7 mouse cellular contexts compared by ENCODE assay signal in the genomic region with DNA sequence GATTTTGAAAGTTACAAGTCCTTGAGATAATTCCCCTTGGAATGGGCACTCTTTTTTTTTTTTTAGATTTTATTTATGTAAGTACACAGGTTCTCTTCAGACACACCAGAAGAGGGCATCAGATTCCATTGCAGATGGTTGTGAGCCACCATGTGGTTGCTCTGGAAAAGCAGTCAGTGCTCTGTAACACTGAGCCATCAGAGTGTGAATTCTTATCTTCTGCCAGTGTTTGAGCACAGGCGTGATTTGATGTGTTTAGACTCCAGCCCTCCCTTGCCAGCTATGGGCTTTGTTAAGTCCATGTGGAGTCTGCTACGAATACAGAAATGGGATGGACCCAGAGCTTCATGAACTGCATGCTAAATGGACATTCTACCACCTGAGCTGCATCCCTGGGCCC. TPM values are rescaled to one million over a fixed set of nuclear protein-coding genes. Genes with fewer than 3 reads are reported as not detected.
DNase-seq lines count a peak whose midpoint lies in the region; ATAC-seq lines count a peak whose summit lies in the region.

No protein-coding gene starts in this region.

- peak; percentile 17 to 48 for DNase-seq in left cerebral cortex, postnatal 14 days (ENCODE audit: low spot score in 2 of 2)
- no peak for DNase-seq in left cerebral cortex, adult 11 months (ENCODE audit: low spot score)
- DNase-seq in liver, embryonic 11.5 days (ENCODE audit: low spot score), result peak; percentile 27
- DNase-seq in spleen, postnatal 36 days (ENCODE audit: low spot score in 2 of 2), result no peak

- peak overlapping the region; percentile 89 for H3K4me2 ChIP-seq in heart, embryonic 12.5 days
- peak overlapping the region; percentile 99 for H3K4me2 ChIP-seq in liver, embryonic 11.5 days
- H3K4me2 ChIP-seq in neural tube, embryonic 13.5 days, result peak overlapping the region; percentile 69

- peaks cover 14% of the 10 kb centered on the region; the same call in 1 of the 2 replicates for H3K36me3 ChIP-seq in heart, embryonic 12.5 days
- peaks cover 15% of the 10 kb centered on the region for H3K36me3 ChIP-seq in liver, embryonic 11.5 days (ENCODE audit: control insufficient read depth, insufficient read depth, low read length)
- H3K36me3 ChIP-seq in neural tube, embryonic 13.5 days, result no peaks in the 10 kb centered on the region

- peak overlapping the region; percentile 98 for H3K9ac ChIP-seq in heart, embryonic 12.5 days
- peak overlapping the region; percentile 96; the same call in 1 of the 2 replicates for H3K9ac ChIP-seq in liver, embryonic 11.5 days (ENCODE audit: low read depth, low read length)
- H3K9ac ChIP-seq in neural tube, embryonic 13.5 days, result 0 out of 2 replicates have a peak overlapping the region, but pooled peaks have one; percentile 93

- H3K9me3 ChIP-seq in heart, embryonic 12.5 days (replicated peaks), result no peaks in the 10 kb centered on the region
- H3K9me3 ChIP-seq in liver, embryonic 11.5 days (ENCODE audit: control insufficient read depth, low read length), result no peaks in the 10 kb centered on the region
- no peaks in the 10 kb centered on the region for H3K9me3 ChIP-seq in neural tube, embryonic 13.5 days

- peak overlapping the region; percentile 30 for H3K4me3 ChIP-seq in brown adipose tissue, adult 24 weeks (ENCODE audit: insufficient read depth, low read depth, low read length)
- peak overlapping the region; percentile 90 for H3K4me3 ChIP-seq in heart, embryonic 12.5 days
- peak overlapping the region; percentile 88 for H3K4me3 ChIP-seq in liver, embryonic 11.5 days (ENCODE audit: low read depth, low read length)
- peak overlapping the region; percentile 84 for H3K4me3 ChIP-seq in neural tube, embryonic 13.5 days

- H3K4me1 ChIP-seq in brown adipose tissue, adult 24 weeks (ENCODE audit: control insufficient read depth, insufficient read depth, insufficient read length, low read length), result peaks cover 20% of the 10 kb centered on the region
- peaks cover 64% of the 10 kb centered on the region for H3K4me1 ChIP-seq in heart, embryonic 12.5 days (replicated peaks)
- peaks cover 58% of the 10 kb centered on the region for H3K4me1 ChIP-seq in liver, embryonic 11.5 days (replicated peaks; ENCODE audit: control insufficient read depth, insufficient read depth, low read length)
- H3K4me1 ChIP-seq in neural tube, embryonic 13.5 days (replicated peaks), result peaks cover 56% of the 10 kb centered on the region

- peak overlapping the region; percentile 85 for H3K27ac ChIP-seq in brown adipose tissue, adult 24 weeks (replicated peaks; ENCODE audit: low read depth, low read length)
- H3K27ac ChIP-seq in heart, embryonic 12.5 days (ENCODE audit: poor library complexity, severe bottlenecking), result 0 out of 2 replicates have a peak overlapping the region, but pooled peaks have one; percentile 99
- peak overlapping the region; percentile 2 for H3K27ac ChIP-seq in liver, embryonic 11.5 days (ENCODE audit: low read depth, low read length)
- H3K27ac ChIP-seq in neural tube, embryonic 13.5 days (replicated peaks), result no peak overlapping the region

- intact Hi-C loops in left cerebral cortex, postnatal 14 days (cut with DNase I), result loop anchor here (5.0 kb wide), 1 partner anchor 71 kb away; a partner anchor contains a TSS

- no peak for ATAC-seq in heart, embryonic 12.5 days (ENCODE audit: insufficient number of reproducible peaks, low FRiP score)
- no peak for ATAC-seq in liver, embryonic 11.5 days (replicated peaks; ENCODE audit: low FRiP score)
- no peak for ATAC-seq in neural tube, embryonic 13.5 days (ENCODE audit: low read depth)

- 19% methylated on average over 2 of the region's 2 CpGs for WGBS in heart, embryonic 12.5 days
- 37% methylated on average over 2 of the region's 2 CpGs for WGBS in liver, embryonic 11.5 days
- 46% methylated on average over 2 of the region's 2 CpGs for WGBS in neural tube, embryonic 13.5 days

- H3K27me3 ChIP-seq in heart, embryonic 12.5 days (replicated peaks), result no peaks in the 10 kb centered on the region
- H3K27me3 ChIP-seq in liver, embryonic 11.5 days (replicated peaks; ENCODE audit: control insufficient read depth, insufficient read depth, low read length), result no peaks in the 10 kb centered on the region
- no peaks in the 10 kb centered on the region for H3K27me3 ChIP-seq in neural tube, embryonic 13.5 days

RNA-seq across cellular contexts. Expression of a gene that starts 1.7 kb away (rescaled TPM):
- total RNA-seq in left cerebral cortex, postnatal 14 days (2021), result 10 to 100 TPM; 24.4 to 25.1 TPM
- polyA plus RNA-seq in brown adipose tissue, adult 24 weeks (2012; ENCODE audit: insufficient read depth, insufficient read length, missing spikeins), result 252 and 500 TPM in 2 replicates
- 2.6 and 2.7 TPM in 2 replicates for polyA plus RNA-seq in heart, embryonic 12.5 days (2016; fragmentation: Nextera tagmentation; extraction: Ambion mirVana)
- polyA plus RNA-seq in liver, embryonic 11.5 days (2014; fragmentation: Nextera tagmentation; extraction: Ambion mirVana), result 3.9 and 4.2 TPM in 2 replicates
- polyA plus RNA-seq in neural tube, embryonic 13.5 days (2015; fragmentation: Nextera tagmentation; extraction: Ambion mirVana), result 4.1 and 4.8 TPM in 2 replicates

RNA-seq across cellular contexts. Expression of a gene that starts 2.0 kb away (rescaled TPM):
- 1 to 10 TPM; 2.3 to 3.1 TPM for total RNA-seq in left cerebral cortex, postnatal 14 days (2021)
- 0.54 and 1.2 TPM in 2 replicates for polyA plus RNA-seq in brown adipose tissue, adult 24 weeks (2012; ENCODE audit: insufficient read depth, insufficient read length, missing spikeins)
- 0.78 and 1.1 TPM in 2 replicates for polyA plus RNA-seq in heart, embryonic 12.5 days (2016; fragmentation: Nextera tagmentation; extraction: Ambion mirVana)
- polyA plus RNA-seq in liver, embryonic 11.5 days (2014; fragmentation: Nextera tagmentation; extraction: Ambion mirVana), result 1.3 and 2.9 TPM in 2 replicates
- 1.1 and 2.0 TPM in 2 replicates for polyA plus RNA-seq in neural tube, embryonic 13.5 days (2015; fragmentation: Nextera tagmentation; extraction: Ambion mirVana)

RNA-seq across cellular contexts. Expression of a gene that starts 2.3 kb away (rescaled TPM):
- total RNA-seq in left cerebral cortex, postnatal 14 days (2021), result 10 to 100 TPM; 33.0 to 37.1 TPM
- polyA plus RNA-seq in brown adipose tissue, adult 24 weeks (2012; ENCODE audit: insufficient read depth, insufficient read length, missing spikeins), result 8.2 and 17.3 TPM in 2 replicates
- polyA plus RNA-seq in heart, embryonic 12.5 days (2016; fragmentation: Nextera tagmentation; extraction: Ambion mirVana), result 90.9 and 93.3 TPM in 2 replicates
- polyA plus RNA-seq in liver, embryonic 11.5 days (2014; fragmentation: Nextera tagmentation; extraction: Ambion mirVana), result 85.7 and 91.4 TPM in 2 replicates
- polyA plus RNA-seq in neural tube, embryonic 13.5 days (2015; fragmentation: Nextera tagmentation; extraction: Ambion mirVana), result 51.0 and 53.0 TPM in 2 replicates

RNA-seq across cellular contexts. Expression of a gene that starts 30.6 kb away (rescaled TPM):
- 10 to 100 TPM; 80.8 to 81.1 TPM for total RNA-seq in left cerebral cortex, postnatal 14 days (2021)
- 42.8 and 49.8 TPM in 2 replicates for polyA plus RNA-seq in brown adipose tissue, adult 24 weeks (2012; ENCODE audit: insufficient read depth, insufficient read length, missing spikeins)
- 105 and 108 TPM in 2 replicates for polyA plus RNA-seq in heart, embryonic 12.5 days (2016; fragmentation: Nextera tagmentation; extraction: Ambion mirVana)
- polyA plus RNA-seq in liver, embryonic 11.5 days (2014; fragmentation: Nextera tagmentation; extraction: Ambion mirVana), result 46.5 and 53.9 TPM in 2 replicates
- 89.7 and 99.0 TPM in 2 replicates for polyA plus RNA-seq in neural tube, embryonic 13.5 days (2015; fragmentation: Nextera tagmentation; extraction: Ambion mirVana)

RNA-seq across cellular contexts. Expression of a gene that starts 30.7 kb away (rescaled TPM):
- 10 to 100 TPM; 48.3 to 58.7 TPM for total RNA-seq in left cerebral cortex, postnatal 14 days (2021)
- 24.5 and 28.2 TPM in 2 replicates for polyA plus RNA-seq in brown adipose tissue, adult 24 weeks (2012; ENCODE audit: insufficient read depth, insufficient read length, missing spikeins)
- polyA plus RNA-seq in heart, embryonic 12.5 days (2016; fragmentation: Nextera tagmentation; extraction: Ambion mirVana), result 60.0 and 61.2 TPM in 2 replicates
- 50.5 and 53.3 TPM in 2 replicates for polyA plus RNA-seq in liver, embryonic 11.5 days (2014; fragmentation: Nextera tagmentation; extraction: Ambion mirVana)
- 94.0 and 101 TPM in 2 replicates for polyA plus RNA-seq in neural tube, embryonic 13.5 days (2015; fragmentation: Nextera tagmentation; extraction: Ambion mirVana)

Comparison
In these comparisons a context has a peak if more than half of its experiments do, and no peak if none do; other contexts are left out.
1. DNase-seq: peak in left cerebral cortex, postnatal 14 days (2 of 2) and liver, embryonic 11.5 days (single experiment); none in left cerebral cortex, adult 11 months (single experiment) and spleen, postnatal 36 days (0 of 2).
2. H3K4me3 ChIP-seq: peak in every context shown above with its lines; median percentile 90 in heart, embryonic 12.5 days; 88 in liver, embryonic 11.5 days; 84 in neural tube, embryonic 13.5 days; 30 in brown adipose tissue, adult 24 weeks.
3. RNA of a gene that starts 1.7 kb away (polyA plus RNA-seq): 252 to 500 TPM in brown adipose tissue, adult 24 weeks; 4.1 to 4.8 TPM in neural tube, embryonic 13.5 days, 3.9 to 4.2 TPM in liver, embryonic 11.5 days and 2.6 to 2.7 TPM in heart, embryonic 12.5 days; every median in the first group is over 10 times any median in the second.
4. Peak in every context shown above with its lines, with median percentiles within 50 percentile points of each other: H3K4me2 ChIP-seq and H3K9ac ChIP-seq.